Mouse (Mus musculus) heart, postnatal 4 days (tissue): ENCODE measurements at regions not wholly inside any gene's neighbourhood (a gene's known extent, or its start where the extent isn't known, plus 50 kb on each side); places are given as distances from the start of the nearest gene placed in this dataset.
"Not testable (repeated sequence)": the region's sequence is repeated elsewhere in the genome, so short reads cannot be mapped to it uniquely, and the experiment has no call there.

Experiments used
- DNase-seq: peaks from one replicate; pipeline ENCODE4 v3.0.0; 2021

- DNase-seq, result no peak
Measured at GRCm38 (mm10) chr5:96898120-96898672, 99.3 kb upstream of the Bmp2k start.

- DNase-seq, result no peak
Measured at GRCm38 (mm10) chr5:96898695-96899094, 98.8 kb upstream of the Bmp2k start.

GRCm38 (mm10) chr5:96905572-96906271, 91.8 kb upstream of the Bmp2k start:
- peak; percentile 68 for DNase-seq

GRCm38 (mm10) chr5:96908371-96908770, 89.1 kb upstream of the Bmp2k start:
- not testable (repeated sequence) for DNase-seq

- no peak for DNase-seq
Measured at GRCm38 (mm10) chr5:96909218-96909617, 88.3 kb upstream of the Bmp2k start.

GRCm38 (mm10) chr5:96911550-96912253, 85.8 kb upstream of the Bmp2k start:
- DNase-seq, result peak; percentile 68

GRCm38 (mm10) chr5:96912254-96912635, 85.2 kb upstream of the Bmp2k start:
- DNase-seq, result no peak

- no peak for DNase-seq
Measured at GRCm38 (mm10) chr5:96912781-96913180, 84.7 kb upstream of the Bmp2k start.

GRCm38 (mm10) chr5:96913711-96914110, 83.8 kb upstream of the Bmp2k start:
- no peak for DNase-seq

GRCm38 (mm10) chr5:96914696-96915404, 82.6 kb upstream of the Bmp2k start:
- no peak for DNase-seq

- no peak for DNase-seq
Measured at GRCm38 (mm10) chr5:96916897-96917296, 80.6 kb upstream of the Bmp2k start.

- no peak for DNase-seq
Measured at GRCm38 (mm10) chr5:96917596-96918258, 79.8 kb upstream of the Bmp2k start.

- DNase-seq, result no peak
Measured at GRCm38 (mm10) chr5:96919149-96919548, 78.3 kb upstream of the Bmp2k start.

GRCm38 (mm10) chr5:96921037-96921436, 76.5 kb upstream of the Bmp2k start:
- DNase-seq, result no peak

- DNase-seq, result no peak
Measured at GRCm38 (mm10) chr5:96921511-96921910, 76.0 kb upstream of the Bmp2k start.

GRCm38 (mm10) chr5:96921973-96922715, 75.3 kb upstream of the Bmp2k start:
- DNase-seq, result peak; percentile 63

- DNase-seq, result no peak
Measured at GRCm38 (mm10) chr5:96922716-96923076, 74.8 kb upstream of the Bmp2k start.

GRCm38 (mm10) chr5:96923526-96923925, 74.0 kb upstream of the Bmp2k start:
- no peak for DNase-seq

- DNase-seq, result no peak
Measured at GRCm38 (mm10) chr5:96924736-96925429, 72.6 kb upstream of the Bmp2k start.

GRCm38 (mm10) chr5:96925943-96926342, 71.5 kb upstream of the Bmp2k start:
- no peak for DNase-seq

GRCm38 (mm10) chr5:96931091-96931490, 66.4 kb upstream of the Bmp2k start:
- DNase-seq, result no peak
